Mouse (Mus musculus): ENCODE results near the gene Clip4. TPM values are rescaled to one million over a fixed set of nuclear protein-coding genes. Genes with fewer than 3 reads are reported as not detected.

Gene Clip4
- total RNA-seq, 1 experiment from 2014 or later, result not detected

DNA sequence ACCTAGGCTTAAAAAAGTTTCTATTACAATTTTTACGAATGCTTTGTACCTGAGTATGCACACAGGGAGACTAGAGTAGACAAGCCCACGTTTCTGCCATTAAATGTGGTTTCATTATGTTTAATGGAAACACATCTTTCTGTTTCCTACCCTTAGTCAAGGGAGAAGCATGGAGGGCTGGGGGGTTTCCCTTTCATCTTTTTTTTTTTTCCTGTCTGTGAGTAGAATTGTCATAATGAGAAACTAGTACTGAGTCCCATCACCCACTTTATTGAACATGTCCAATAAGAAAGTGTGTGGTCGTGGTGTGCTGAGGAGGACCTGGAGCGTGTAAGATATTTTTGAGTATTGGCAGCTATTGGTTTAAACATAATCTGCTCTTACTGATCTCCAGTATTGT lies 94.6 kb downstream of the Clip4 start:
- no peak for ATAC-seq (replicated peaks in 1 of 2; ENCODE audit: insufficient read depth in 1 of 2, low FRiP score in 2 of 2, low TSS enrichment in 1 of 2, low read depth in 1 of 2, poor library complexity in 2 of 2, severe bottlenecking in 2 of 2)

DNA sequence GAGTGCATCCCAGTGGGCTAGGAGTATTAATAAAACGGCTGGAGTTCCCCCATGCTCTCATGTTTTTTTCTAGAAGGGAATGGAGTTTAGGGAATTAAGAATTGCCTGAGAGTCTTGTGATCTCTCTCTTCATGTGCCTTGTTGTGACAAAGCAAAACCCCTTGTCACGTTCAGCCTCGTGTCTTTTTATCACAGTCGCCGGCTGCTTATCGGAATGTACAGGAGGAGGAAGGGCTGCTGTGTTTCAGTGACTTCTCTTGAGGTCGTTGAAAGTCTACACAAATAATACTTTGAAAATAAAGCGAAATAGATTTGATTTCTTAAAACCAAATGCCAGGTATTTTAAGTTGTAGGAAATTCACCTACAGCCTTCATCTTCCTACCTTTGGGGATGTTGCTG lies 95.8 kb downstream of the Clip4 start:
- ATAC-seq (replicated peaks in 1 of 2; ENCODE audit: insufficient read depth in 1 of 2, low FRiP score in 2 of 2, low TSS enrichment in 1 of 2, low read depth in 1 of 2, poor library complexity in 2 of 2, severe bottlenecking in 2 of 2), result peak in 1 of 2 experiments; percentile 42; a peak in 1 of 4 replicates

DNA sequence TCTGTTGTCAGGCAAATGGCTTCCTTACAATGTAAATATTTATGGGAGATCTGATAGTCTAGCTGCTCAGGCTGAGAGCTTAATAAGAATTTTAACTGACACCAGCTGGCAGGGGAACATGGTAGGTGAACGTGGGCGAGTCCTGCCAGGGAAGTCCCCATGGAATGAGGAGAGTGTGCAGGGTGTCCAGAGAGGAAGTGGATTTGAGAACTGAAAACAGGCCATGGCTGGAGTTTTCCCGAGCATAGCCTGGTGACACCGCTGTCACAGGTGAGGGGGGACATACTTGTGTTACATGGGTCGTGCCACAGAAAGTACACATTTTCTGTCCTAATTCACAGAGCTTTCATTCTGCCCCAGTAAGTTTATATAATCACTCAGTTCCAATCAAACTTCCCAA lies 97.2 kb downstream of the Clip4 start:
- ATAC-seq (replicated peaks in 1 of 2; ENCODE audit: insufficient read depth in 1 of 2, low FRiP score in 2 of 2, low TSS enrichment in 1 of 2, low read depth in 1 of 2, poor library complexity in 2 of 2, severe bottlenecking in 2 of 2), result no peak

DNA sequence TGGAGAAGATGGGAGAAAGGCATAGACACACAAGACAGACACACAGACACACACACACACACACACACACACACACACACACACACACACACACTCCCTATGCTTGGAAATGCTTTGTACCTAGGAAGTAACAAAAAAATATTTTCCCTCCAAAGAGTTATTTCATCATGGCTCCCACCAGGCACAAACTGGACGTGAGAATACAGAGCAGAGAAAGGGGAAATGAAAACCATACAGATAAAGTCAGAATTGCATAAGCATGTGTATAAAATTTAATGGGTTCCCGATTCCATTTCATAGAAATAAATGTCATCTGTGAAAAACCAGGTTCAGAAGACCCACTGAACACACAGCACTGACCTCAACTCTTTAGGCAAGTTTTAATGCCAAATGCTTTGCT lies 99.6 kb downstream of the Clip4 start:
- no peak for ATAC-seq (replicated peaks in 1 of 2; ENCODE audit: insufficient read depth in 1 of 2, low FRiP score in 2 of 2, low TSS enrichment in 1 of 2, low read depth in 1 of 2, poor library complexity in 2 of 2, severe bottlenecking in 2 of 2)

DNA sequence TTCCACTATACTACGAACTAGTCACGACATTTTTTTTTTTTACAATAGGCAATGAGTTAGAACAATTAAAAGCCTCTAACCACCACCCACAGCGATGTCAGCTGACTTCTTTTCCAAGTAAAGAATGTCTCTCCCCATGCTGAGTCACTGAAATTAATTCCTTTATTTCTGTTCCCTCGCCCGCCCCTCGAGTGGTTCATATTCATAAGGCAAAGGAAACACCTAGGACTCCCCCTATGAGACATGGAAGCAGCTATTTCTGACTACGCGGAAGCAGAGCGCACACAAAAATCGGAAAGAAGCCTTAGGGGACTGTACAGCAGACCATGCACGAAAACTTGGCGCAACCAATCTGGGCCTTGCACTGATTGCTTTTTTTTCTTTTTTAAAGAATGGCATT lies 100.6 kb downstream of the Clip4 start:
- no peak for ATAC-seq (replicated peaks in 1 of 2; ENCODE audit: insufficient read depth in 1 of 2, low FRiP score in 2 of 2, low TSS enrichment in 1 of 2, low read depth in 1 of 2, poor library complexity in 2 of 2, severe bottlenecking in 2 of 2)

DNA sequence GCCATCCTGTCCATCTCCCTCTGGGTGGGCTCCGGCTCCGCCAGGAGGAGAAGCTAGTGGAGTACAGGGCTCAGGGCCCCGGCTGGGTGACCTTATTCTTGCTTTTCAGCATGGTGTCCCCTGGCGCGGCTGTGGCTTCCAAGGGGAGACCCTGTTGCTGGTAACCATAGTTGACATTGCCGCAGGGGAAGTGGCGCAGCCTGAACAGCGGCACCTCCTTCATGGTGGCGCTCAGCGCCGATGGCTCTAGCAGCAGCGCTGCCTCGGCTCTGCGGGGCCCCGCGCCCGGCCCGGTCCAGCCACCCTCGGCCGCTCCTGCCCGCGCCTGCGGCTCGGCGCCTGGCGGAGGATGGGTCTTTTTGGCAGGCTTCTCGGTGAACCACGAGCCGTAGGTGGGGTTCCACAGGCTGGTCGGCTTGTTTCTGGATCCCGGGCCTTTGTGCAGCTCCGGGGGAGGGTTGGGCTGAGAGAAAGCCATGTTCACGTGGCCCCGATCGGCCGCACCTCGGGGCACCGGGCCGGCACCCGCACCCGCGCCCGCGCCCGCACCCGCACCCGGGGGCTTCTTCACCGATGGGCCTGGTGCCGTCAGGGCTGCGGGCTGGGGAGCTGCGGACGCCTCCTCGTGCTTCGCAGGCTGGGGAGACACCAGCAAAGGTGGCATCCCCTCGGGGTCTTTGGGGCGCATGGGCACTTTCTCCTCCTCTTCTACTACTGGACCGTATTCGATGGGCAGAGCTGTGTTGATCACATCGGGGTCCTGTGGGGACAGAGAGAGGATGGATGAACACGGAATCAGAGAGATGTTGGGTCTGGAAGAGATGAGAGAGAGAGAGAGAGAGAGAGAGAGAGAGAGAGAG lies 101.3 kb downstream of the Clip4 start:
- ATAC-seq (replicated peaks in 1 of 2; ENCODE audit: insufficient read depth in 1 of 2, low FRiP score in 2 of 2, low TSS enrichment in 1 of 2, low read depth in 1 of 2, poor library complexity in 2 of 2, severe bottlenecking in 2 of 2), result peak; percentile 46 to 56; a peak in 3 of 4 replicates

DNA sequence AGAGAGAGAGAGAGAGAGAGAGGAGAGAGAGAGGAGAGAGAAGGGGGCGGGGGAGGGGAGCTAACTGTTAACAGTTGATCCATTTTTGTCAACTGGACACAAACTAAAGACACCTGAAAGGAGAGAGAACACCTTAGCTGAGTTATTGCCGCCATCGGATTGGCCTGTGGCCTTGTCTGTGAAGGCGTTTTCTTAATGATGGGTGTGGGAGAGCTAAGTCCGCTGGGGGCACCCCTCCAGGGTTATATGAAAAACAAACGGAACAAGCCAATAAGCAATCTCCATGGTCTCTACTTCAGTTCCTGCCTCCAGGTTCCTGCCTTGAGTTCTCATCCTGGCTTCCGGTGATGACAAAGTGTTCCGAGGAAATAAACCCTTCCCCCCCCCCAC lies 102.0 kb downstream of the Clip4 start:
- no peak for ATAC-seq (replicated peaks in 1 of 2; ENCODE audit: insufficient read depth in 1 of 2, low FRiP score in 2 of 2, low TSS enrichment in 1 of 2, low read depth in 1 of 2, poor library complexity in 2 of 2, severe bottlenecking in 2 of 2)

DNA sequence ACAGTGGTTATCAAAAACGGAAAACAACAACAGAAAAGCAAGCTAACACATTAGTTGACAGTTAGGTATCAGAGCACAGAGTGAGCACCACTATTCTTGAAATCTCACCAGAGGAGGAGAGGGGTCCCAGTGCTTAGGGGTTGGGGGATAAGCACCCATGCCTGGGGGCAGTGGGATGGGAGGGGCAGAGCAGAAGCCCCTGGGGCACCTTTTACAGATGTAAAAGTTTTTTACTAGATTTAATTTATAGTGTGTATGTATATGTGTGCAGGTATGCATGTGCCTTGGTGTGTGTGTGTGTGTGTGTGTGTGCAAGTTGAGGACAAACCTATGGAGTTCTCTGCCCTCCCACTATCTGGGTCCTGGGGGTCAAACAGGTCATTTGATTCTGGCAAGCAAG lies 102.4 kb downstream of the Clip4 start:
- ATAC-seq (replicated peaks in 1 of 2; ENCODE audit: insufficient read depth in 1 of 2, low FRiP score in 2 of 2, low TSS enrichment in 1 of 2, low read depth in 1 of 2, poor library complexity in 2 of 2, severe bottlenecking in 2 of 2), result no peak

DNA sequence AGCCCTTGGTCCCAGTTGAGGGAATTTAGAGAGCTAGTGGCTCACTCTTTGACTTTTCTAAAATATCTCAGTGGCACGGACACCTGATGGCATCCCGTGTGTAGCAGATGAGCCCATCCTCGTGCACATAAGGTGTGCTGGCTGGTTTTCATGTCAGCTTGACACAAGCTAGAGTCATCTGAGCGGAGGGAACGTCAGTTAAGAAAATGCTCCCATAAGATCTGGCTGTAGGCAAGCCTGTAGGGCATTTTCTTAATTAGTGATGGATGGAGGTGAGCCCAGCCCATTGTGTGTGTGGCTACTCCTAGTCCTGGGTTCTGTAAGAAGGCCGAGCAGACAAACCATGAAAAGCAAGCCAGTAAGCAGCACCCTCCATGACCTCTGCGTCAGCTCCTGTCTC lies 103.7 kb downstream of the Clip4 start:
- ATAC-seq (replicated peaks in 1 of 2; ENCODE audit: insufficient read depth in 1 of 2, low FRiP score in 2 of 2, low TSS enrichment in 1 of 2, low read depth in 1 of 2, poor library complexity in 2 of 2, severe bottlenecking in 2 of 2), result no peak

DNA sequence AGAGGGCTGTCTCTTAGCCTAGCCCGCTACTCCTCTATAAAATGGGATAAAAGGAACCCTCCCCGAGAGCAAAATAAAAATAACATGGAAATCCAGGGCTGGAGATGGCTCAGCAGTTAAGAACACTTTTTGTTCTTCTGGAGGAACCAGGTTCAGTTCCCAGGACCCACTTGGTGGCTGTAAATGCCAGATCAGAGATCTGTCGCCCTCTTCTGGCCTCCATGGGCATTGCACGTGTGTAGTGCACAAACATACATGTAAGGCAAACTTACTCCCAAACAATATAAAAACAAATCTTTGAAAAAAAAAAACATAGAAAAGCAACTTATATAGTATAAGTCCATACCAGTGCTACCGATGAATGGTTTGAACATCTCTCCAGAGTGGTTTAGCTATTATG lies 104.7 kb downstream of the Clip4 start:
- ATAC-seq (replicated peaks in 1 of 2; ENCODE audit: insufficient read depth in 1 of 2, low FRiP score in 2 of 2, low TSS enrichment in 1 of 2, low read depth in 1 of 2, poor library complexity in 2 of 2, severe bottlenecking in 2 of 2), result no peak

DNA sequence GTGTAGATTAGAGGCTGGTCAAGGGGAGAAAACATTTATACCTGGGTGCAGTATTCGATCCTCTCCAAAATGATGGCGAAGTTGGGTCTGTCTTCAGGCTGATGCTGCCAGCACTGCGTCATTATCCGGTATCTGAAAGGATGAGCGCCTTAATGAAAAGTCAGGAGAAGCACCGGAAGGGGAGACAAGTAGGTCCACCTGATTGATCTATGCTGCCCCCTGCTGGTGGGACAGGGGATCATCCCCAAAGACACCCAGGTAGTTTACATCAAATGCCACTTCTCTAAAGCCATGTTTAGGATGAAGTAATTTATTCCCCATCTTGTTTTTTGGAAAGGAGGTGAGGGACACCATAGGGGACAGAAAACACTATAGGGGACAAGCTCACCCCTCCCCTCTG lies 105.8 kb downstream of the Clip4 start:
- no peak for ATAC-seq (replicated peaks in 1 of 2; ENCODE audit: insufficient read depth in 1 of 2, low FRiP score in 2 of 2, low TSS enrichment in 1 of 2, low read depth in 1 of 2, poor library complexity in 2 of 2, severe bottlenecking in 2 of 2)

DNA sequence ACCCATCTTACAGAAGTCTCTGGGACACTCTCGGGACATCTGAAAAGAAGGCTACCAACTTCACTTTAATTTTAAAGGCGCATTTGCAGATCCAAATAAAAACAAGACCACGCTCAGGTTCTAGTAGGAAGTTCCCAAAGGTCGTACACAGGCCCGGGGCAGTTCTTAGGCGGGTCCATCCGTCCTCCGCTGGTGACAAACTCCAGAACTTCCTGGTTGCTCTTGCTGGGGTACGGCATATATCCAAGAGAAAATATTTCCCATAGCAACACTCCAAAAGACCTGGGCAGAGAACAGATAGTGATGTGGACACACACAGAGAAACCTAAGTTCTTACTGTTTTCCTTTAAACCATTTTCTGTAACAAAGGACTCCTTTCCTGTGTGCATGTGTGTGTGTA lies 106.5 kb downstream of the Clip4 start:
- ATAC-seq (replicated peaks in 1 of 2; ENCODE audit: insufficient read depth in 1 of 2, low FRiP score in 2 of 2, low TSS enrichment in 1 of 2, low read depth in 1 of 2, poor library complexity in 2 of 2, severe bottlenecking in 2 of 2), result no peak

DNA sequence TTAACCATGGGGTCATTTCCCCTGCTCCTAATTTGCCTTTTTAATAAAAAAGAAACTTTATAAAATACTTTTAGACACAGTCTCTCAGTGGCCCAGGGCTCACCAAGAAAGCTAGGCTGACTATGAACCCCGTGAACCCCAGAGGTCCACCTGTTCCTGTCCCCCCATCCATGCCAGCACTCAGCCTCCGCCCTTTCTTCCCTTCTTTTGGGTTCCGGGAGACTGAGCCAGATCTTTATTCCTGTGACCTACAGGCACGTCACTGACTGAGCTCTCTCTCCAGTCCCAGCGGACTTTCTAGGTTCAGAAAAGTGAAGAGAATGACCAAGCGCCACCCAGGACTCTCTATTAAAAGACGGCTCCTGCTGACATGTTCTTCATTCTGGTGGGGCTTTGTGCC lies 107.2 kb downstream of the Clip4 start:
- no peak for ATAC-seq (replicated peaks in 1 of 2; ENCODE audit: insufficient read depth in 1 of 2, low FRiP score in 2 of 2, low TSS enrichment in 1 of 2, low read depth in 1 of 2, poor library complexity in 2 of 2, severe bottlenecking in 2 of 2)

DNA sequence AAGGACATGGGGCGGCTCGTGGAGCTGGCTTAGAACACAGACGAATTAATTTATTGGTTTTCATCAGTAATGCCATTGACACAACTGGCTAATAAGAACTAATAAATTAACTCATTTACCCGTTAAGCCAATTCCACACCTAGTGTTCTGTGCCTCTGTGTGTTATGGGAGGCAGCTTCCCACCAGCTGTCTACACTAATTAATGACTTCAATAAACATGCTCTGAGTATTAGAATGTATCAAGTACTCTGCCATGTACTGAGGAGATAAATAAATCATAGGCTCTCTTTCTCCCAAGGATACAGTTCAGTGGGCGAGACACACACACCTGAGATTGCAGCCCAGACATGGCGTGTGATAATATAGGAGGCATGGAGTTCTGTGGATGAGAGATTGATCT lies 113.1 kb downstream of the Clip4 start:
- ATAC-seq (replicated peaks in 1 of 2; ENCODE audit: insufficient read depth in 1 of 2, low FRiP score in 2 of 2, low TSS enrichment in 1 of 2, low read depth in 1 of 2, poor library complexity in 2 of 2, severe bottlenecking in 2 of 2), result no peak

DNA sequence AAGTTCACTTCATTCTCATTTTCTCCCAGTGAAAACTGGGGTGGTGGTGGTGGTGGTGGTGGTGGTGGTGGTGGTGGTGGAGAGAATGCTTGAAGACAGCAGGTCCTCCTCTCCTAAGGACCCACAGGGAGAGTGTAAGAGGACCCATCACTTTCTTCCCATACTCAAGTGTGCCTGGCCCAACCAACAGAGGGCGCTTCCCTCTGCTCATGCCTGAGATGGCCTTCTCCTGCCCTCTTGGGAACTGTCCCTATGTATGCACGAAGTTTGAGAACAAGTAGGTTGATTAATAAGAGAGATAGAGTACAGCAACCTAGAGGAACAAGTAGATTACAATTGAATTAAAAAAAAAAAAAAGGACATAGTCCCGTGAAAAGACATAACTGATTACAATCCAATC lies 140.8 kb downstream of the Clip4 start:
- peak in 1 of 2 experiments; percentile 54; a peak in 1 of 4 replicates for ATAC-seq (replicated peaks in 1 of 2; ENCODE audit: insufficient read depth in 1 of 2, low FRiP score in 2 of 2, low TSS enrichment in 1 of 2, low read depth in 1 of 2, poor library complexity in 2 of 2, severe bottlenecking in 2 of 2)

DNA sequence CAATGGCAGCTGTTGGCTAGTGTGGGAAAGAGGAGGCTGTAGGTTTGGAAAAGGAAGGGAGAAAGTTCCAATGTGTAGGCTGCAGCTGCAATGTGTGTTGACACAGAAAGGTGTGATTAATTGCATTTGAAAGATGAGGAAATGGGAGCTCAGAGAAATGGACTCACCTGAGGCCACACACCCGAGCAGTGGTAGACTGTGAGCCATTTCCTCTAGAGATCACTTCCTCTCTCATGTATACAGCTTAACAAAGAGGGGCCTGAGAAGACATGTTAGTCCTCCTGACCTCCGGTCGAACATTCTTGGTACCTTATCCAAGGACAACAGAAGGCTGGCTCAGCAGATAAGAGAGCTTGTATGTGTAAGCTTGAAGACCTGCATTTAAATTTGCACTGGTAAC lies 144.9 kb downstream of the Clip4 start:
- ATAC-seq (replicated peaks in 1 of 2; ENCODE audit: insufficient read depth in 1 of 2, low FRiP score in 2 of 2, low TSS enrichment in 1 of 2, low read depth in 1 of 2, poor library complexity in 2 of 2, severe bottlenecking in 2 of 2), result no peak

All from hematopoietic stem cell, adult 5-6 weeks (primary cell).